Mouse (Mus musculus) induced T-regulatory cell, adult 2 months (primary cell): Measurements from ENCODE around the gene Rbx1.
"Not testable (repeated sequence)": the region's sequence is repeated elsewhere in the genome, so short reads cannot be mapped to it uniquely, and the experiment has no call there.

Source experiments
- DNase-seq: peaks from one replicate; pipeline ENCODE4 v3.0.0-alpha.2; 2012; ENCODE audit warnings: low read depth

Gene Rbx1

GRCm38 (mm10) chr15:81465901-81466737 lies at the start of gene Rbx1:
Rbx1 (plus strand) TSS chr15:81466296.
- DNase-seq = peak; percentile 99

DNA sequence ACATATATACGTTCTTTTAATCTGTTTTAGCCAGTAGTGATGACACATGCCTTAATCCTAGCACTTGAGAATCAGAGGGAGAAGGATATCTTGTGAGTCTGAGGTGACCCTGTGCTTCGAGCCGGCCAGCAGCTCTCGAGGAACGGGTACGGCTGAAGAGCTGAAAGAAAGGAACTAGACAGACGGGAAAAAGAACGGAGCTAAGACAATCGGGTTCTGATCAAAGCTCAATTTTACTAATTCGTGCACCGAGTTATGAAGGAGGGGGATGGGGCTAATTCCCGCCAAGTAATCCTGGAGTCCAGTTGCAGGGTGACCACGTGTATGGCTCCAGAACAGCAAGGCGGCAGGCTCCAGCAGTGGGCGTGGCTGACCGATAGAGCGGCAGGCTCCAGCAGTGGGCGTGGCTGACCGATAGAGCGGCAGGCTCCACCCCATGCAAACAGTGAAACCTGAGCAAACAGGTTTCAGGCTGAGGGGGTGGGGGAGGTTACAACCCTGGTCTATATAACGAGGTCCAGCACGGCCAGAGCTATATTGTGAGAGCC lies 49.3 kb upstream of the Rbx1 start:
- DNase-seq = peak; percentile 67

- no peak for DNase-seq
These were observed 48.0 kb upstream of the Rbx1 start for GRCm38 (mm10) chr15:81418065-81418464.

- no peak for DNase-seq
These were observed 44.6 kb upstream of the Rbx1 start for GRCm38 (mm10) chr15:81421454-81421853.

DNA sequence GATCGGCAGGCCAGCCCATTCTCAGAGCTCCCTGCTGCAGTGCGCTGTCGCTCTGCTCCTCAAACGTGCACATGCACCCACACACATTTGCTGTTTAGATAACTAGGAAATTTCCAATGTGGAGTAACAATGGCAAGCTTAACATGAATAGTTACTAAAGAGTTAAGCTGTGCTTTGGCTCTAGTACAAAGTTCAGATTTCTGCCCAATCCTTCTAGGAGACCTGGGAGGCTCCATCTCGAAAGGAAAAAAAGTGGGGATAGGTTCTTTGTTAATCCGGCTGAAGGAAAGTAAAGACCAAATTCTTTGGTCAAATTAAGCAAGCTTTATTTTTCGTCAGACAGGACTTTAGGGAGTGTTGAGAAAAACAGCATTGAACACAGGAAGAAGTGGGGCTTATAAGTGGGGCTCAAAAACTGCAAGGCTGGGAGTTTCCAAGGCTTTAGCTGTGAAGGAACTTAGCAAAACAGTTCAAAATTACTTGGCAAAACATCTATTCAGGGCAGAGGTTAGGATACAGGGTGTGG lies 43.9 kb upstream of the Rbx1 start:
- no peak for DNase-seq

DNA sequence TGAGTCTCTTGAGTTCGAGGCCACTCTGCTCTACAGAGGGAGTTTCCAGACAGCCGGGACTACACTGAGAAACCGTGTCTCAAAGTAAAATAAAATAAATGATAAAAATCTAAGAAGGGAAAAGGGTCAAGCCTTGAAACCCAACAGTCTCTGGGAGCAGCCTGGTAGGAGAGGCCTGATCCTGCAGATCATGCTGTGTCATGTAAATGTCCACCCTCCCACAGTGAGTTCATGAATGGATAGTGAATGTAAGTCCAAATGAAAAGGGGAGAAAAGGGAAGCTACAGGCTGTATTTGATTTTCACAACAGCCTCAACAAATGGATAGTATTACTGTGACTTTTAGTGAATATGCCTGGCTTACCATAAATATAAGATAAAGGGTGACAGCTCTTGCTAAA lies 40.8 kb upstream of the Rbx1 start:
- no peak for DNase-seq

DNA sequence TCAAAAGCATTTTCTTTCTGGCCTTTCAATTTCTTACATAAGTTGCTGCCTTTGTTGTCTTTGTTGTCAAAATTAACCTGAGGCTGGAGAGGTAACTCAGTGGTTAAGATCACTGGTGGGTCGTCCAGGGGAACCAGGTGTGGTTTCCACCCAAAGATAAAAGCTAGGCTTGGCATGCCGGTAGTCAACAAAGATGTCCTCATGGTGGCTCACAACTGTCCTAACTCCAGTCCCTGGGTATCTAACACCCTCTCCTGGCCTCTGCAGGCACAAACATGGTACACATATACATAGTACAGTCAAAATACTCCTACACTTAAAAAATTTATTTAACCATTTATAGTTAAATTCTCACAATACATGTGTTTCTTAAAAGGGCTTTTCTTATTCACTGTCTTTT lies 38.1 kb upstream of the Rbx1 start:
- DNase-seq = no peak

- DNase-seq = no peak
These were observed 34.9 kb upstream of the Rbx1 start for GRCm38 (mm10) chr15:81431195-81431594.

DNA sequence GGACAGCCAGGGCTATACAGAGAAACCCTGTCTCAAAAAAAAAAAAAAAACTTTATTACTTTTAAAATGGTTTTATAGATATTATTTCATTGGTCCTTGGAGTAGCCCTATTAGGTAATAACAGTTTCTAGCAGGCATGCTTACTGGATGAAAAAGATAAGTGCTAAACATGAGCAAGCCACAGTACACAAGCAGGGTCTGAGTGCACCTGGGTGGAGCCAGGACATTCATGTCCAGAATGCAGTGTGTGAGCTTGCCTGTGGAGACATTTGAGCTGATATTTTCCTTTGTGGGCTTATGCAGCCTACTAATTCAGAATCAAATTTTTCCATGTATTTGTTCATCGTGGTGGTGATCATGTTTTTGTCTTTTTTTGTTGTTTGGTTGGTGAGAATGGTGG lies 27.8 kb upstream of the Rbx1 start:
- no peak for DNase-seq

DNA sequence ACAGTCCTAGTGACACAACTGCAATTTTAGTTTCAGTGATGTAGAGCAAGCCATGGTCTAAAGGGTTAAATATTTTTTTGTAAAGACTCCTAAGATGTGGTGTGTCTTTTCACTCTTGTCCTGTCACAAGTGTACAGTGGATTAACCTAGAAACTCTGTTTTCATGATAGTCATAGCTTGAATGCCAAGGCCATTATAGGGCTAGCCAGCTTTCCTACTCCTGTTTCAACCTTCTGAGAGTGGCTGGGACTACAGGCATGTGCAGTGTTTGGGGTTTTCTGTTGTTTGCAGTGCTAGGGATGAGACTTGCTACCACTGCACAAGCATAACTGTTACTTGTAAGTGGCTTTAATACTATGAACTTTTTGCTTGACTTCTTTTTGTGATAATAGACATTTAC lies 26.9 kb upstream of the Rbx1 start:
- no peak for DNase-seq

DNA sequence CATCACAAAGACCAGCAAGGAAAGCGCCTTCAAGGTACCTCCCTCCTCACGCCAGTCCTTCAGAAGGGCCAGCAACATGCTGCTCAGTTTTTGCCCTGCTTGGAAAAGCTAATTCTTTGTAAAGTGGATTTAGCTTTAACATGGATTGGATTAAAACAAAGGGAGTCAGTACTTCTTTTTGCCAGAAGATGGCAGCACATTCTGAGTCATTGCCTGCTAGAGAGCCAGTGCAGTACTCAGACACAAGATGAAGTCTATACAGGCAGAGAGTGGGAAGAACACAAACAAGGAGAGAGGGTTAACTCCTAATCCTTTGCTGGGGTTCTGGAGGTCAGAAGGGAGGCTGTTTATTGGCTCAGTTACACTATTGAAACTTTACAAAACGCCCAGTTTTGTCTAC lies 17.6 kb upstream of the Rbx1 start:
- peak; percentile 85 for DNase-seq

DNA sequence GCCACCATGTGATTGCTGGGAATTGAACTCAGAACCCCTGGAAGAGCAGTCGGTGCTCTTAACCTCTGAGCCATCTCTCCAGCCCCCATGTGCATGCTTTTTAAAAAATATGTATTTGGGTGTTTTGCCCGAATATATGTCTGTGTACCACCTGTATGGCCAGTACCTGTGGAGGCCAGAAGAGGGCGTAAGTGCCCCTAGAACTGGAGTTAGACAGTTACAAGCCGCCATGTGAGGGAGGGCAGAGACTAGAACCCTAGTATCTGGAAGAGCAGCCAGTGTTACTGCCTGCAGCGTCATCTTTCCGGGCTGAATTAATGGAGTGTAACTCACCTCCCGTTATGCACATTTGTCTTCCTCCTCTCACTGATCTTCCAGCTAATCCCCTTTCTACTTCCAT lies 4.6 kb upstream of the Rbx1 start:
- DNase-seq = peak; percentile 45

DNA sequence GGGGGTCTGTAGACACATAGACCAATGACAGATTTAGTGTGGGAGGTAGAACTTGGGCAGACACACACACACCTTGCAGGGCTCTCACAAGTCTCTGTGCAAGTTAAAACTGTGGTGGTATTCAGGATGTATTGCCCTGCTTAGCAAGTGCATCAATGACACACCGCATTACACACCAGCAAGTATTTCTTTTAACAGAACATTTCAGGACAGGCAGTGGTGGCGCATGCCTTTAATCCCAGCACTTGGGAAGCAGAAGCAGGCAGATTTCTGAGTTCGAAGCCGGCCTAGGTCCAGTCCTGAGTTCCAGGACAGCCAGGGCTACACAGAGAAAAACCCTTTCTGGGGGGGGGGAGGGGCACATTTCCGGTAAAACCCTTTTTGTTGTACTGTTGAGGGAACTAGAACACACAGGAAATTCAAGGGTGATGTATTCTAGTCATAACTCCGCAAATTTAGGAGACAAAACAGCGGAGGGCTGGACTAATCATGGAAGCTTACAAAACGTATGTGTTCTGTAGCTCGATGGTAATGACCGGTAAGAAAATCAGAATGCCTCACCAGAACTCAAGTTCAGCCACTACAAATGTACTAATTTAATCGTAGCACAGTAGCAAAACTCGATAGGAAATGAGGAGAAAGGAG lies 958 bp upstream of the Rbx1 start:
- DNase-seq = peak; percentile 66

- no peak for DNase-seq
These were observed 630 bp downstream of the Rbx1 start for GRCm38 (mm10) chr15:81466738-81467113.

DNA sequence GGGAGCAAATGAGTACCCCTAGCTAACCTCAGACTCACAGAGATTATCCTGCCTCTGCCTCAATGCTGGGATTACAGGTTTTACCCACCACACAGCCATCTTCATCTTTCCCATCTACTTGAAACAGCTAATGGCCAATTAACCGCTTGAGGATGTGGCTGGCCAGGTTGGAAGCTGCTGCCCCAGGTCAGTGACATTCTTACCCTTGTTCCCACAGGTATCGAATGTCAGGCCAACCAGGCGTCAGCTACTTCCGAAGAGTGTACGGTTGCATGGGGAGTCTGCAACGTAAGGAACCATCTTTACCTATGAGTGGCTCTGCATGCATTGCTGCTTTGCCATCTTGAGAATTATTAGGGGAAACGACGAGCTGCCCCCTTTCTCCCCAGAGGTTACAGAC lies 4.6 kb downstream of the Rbx1 start:
- no peak for DNase-seq

- DNase-seq = no peak
These were observed 6.2 kb downstream of the Rbx1 start for GRCm38 (mm10) chr15:81472256-81472655.

DNA sequence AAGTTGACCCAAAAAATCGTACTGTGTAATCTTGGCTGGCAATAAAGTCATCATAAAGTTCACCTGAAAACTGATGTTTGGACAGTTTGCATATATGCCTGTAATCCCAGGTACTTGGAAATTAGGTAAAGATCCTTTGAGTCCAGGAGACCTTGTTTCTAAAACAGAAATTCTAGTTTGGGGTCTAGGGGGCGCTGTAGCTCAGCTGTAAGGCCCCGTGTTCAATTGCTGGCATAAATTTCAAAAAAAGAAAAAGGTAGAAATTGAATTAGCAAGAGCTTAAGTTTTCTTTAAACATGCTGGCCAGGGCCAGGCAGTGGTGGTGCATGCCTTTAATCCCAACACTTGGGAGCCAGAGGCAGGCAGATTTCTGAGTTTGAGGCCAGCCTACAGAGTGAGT lies 9.6 kb downstream of the Rbx1 start:
- DNase-seq = peak; percentile 65

- no peak for DNase-seq
These were observed 10.5 kb downstream of the Rbx1 start for GRCm38 (mm10) chr15:81476597-81476996.

- DNase-seq = no peak
These were observed 13.5 kb downstream of the Rbx1 start for GRCm38 (mm10) chr15:81479446-81480213.

- DNase-seq = not testable (repeated sequence)
These were observed 14.2 kb downstream of the Rbx1 start for GRCm38 (mm10) chr15:81480284-81480683.

GRCm38 (mm10) chr15:81480977-81481379 lies 14.9 kb downstream of the Rbx1 start:
- DNase-seq = peak; percentile 91

- DNase-seq = no peak
These were observed 16.9 kb downstream of the Rbx1 start for GRCm38 (mm10) chr15:81482966-81483365.
